Mouse (Mus musculus) neural tube, embryonic 11.5 days (tissue): ENCODE measurements at regions not wholly inside any gene's neighbourhood (a gene's known extent, or its start where the extent isn't known, plus 50 kb on each side); places are given as distances from the start of the nearest gene placed in this dataset.

Experiments
- ATAC-seq: fragments of 200-750 bp; cut with Nextera tagmentation; 2 replicates; pipeline ENCODE4 v1.8.0; 2017; ENCODE audit warnings: moderate number of reproducible peaks, mild to moderate bottlenecking, moderate TSS enrichment, moderate library complexity; ENCODE audit not compliant: insufficient read depth, low FRiP score, low TSS enrichment
- DNase-seq: peaks from one replicate; pipeline ENCODE4 v3.0.0-alpha.2; 2015; ENCODE audit warnings: low spot score
- H3K27ac ChIP-seq: fragments of 300-500 bp; sonication (generic); 2 replicates; pipeline ENCODE4 v1.5.1; 2014; ENCODE audit warnings: low read depth, mild to moderate bottlenecking, low read length
- H3K27me3 ChIP-seq: fragments of 300-500 bp; sonication (generic); 2 replicates; pipeline ENCODE4 v1.6.1; 2014; ENCODE audit warnings: mild to moderate bottlenecking, low read length, mixed read lengths; ENCODE audit not compliant: control insufficient read depth, insufficient read depth
- H3K36me3 ChIP-seq: fragments of 300-500 bp; sonication (generic); 2 replicates; pipeline ENCODE4 v1.6.1; 2014; ENCODE audit warnings: mild to moderate bottlenecking, low read length, moderate library complexity, mixed read lengths; ENCODE audit not compliant: control insufficient read depth, insufficient read depth
- H3K4me1 ChIP-seq: fragments of 300-500 bp; sonication (generic); 2 replicates; pipeline ENCODE4 v1.6.1; 2014; ENCODE audit warnings: low read length, mixed read lengths; ENCODE audit not compliant: control insufficient read depth, insufficient read depth
- H3K4me2 ChIP-seq: fragments of 300-500 bp; sonication (generic); 2 replicates; pipeline ENCODE4 v1.6.1; 2014; ENCODE audit warnings: low read depth, mild to moderate bottlenecking, moderate library complexity
- H3K4me3 ChIP-seq: fragments of 300-500 bp; sonication (generic); 2 replicates; pipeline ENCODE4 v1.5.1; 2014; ENCODE audit warnings: low read depth, low read length
- H3K9ac ChIP-seq: fragments of 300-500 bp; sonication (generic); 2 replicates; pipeline ENCODE4 v1.6.1; 2014; ENCODE audit warnings: mild to moderate bottlenecking, low read length
- H3K9me3 ChIP-seq: fragments of 300-500 bp; sonication (generic); 2 replicates; pipeline ENCODE4 v1.6.1; 2016; ENCODE audit warnings: low read length; ENCODE audit not compliant: control insufficient read depth
- WGBS: fragments of 180-500 bp; shearing (Covaris S2); extraction: QIAGEN DNeasy Blood & Tissue Kit; methylation state at CpG from one replicate; pipeline ENCODE4 v1.1.7; 2014; 5-methylcytosine and 5-hydroxymethylcytosine counted together

GRCm38 (mm10) chr10:91424786-91425185 lies 243.7 kb upstream of the Tmpo start:
- no peak overlapping the region for H3K4me3 ChIP-seq
- no peak overlapping the region for H3K27ac ChIP-seq
- H3K27me3 ChIP-seq, result no peaks in the 10 kb centered on the region
- 78% methylated on average over 5 of the region's 5 CpGs for WGBS
- no peaks in the 10 kb centered on the region for H3K9me3 ChIP-seq
- H3K4me2 ChIP-seq, result no peak overlapping the region
- no peaks in the 10 kb centered on the region for H3K36me3 ChIP-seq
- no peak overlapping the region for H3K9ac ChIP-seq
- DNase-seq, result no peak
- H3K4me1 ChIP-seq, result no peaks in the 10 kb centered on the region
- no peak for ATAC-seq

- H3K4me2 ChIP-seq, result no peak overlapping the region
- ATAC-seq, result no peak
- H3K4me1 ChIP-seq, result no peaks in the 10 kb centered on the region
- H3K36me3 ChIP-seq, result no peaks in the 10 kb centered on the region
- no peaks in the 10 kb centered on the region for H3K27me3 ChIP-seq
- no peak overlapping the region for H3K27ac ChIP-seq
- WGBS, result 80% methylated on average over 3 of the region's 3 CpGs
- H3K9me3 ChIP-seq, result no peaks in the 10 kb centered on the region
- no peak overlapping the region for H3K9ac ChIP-seq
- no peak overlapping the region for H3K4me3 ChIP-seq
- DNase-seq, result no peak
These were observed 206.1 kb upstream of the Tmpo start for GRCm38 (mm10) chr10:91387255-91387654.

- no peak overlapping the region for H3K4me2 ChIP-seq
- DNase-seq (peak; percentile 51), ATAC-seq (no peak)
- H3K4me1 ChIP-seq, result no peaks in the 10 kb centered on the region
- H3K4me3 ChIP-seq, result no peak overlapping the region
- no peaks in the 10 kb centered on the region for H3K9me3 ChIP-seq
- H3K9ac ChIP-seq, result no peak overlapping the region
- no peak overlapping the region for H3K27ac ChIP-seq
- no peaks in the 10 kb centered on the region for H3K27me3 ChIP-seq
- no peaks in the 10 kb centered on the region for H3K36me3 ChIP-seq
- WGBS, result 59% methylated on average over 2 of the region's 2 CpGs
These were observed 203.3 kb upstream of the Tmpo start for GRCm38 (mm10) chr10:91384372-91384771.

- no peaks in the 10 kb centered on the region for H3K4me1 ChIP-seq
- no peaks in the 10 kb centered on the region for H3K36me3 ChIP-seq
- no peak overlapping the region for H3K4me3 ChIP-seq
- H3K4me2 ChIP-seq, result no peak overlapping the region
- H3K9me3 ChIP-seq, result no peaks in the 10 kb centered on the region
- ATAC-seq, result no peak
- WGBS, result 90% methylated on average over 3 of the region's 3 CpGs
- DNase-seq, result no peak
- no peaks in the 10 kb centered on the region for H3K27me3 ChIP-seq
- no peak overlapping the region for H3K9ac ChIP-seq
- no peak overlapping the region for H3K27ac ChIP-seq
These were observed 195.6 kb upstream of the Tmpo start for GRCm38 (mm10) chr10:91376683-91377082.

- H3K4me3 ChIP-seq, result no peak overlapping the region
- WGBS, result 78% methylated on average over 1 of the region's 1 CpGs
- H3K4me2 ChIP-seq, result no peak overlapping the region
- H3K27me3 ChIP-seq, result no peaks in the 10 kb centered on the region
- no peaks in the 10 kb centered on the region for H3K36me3 ChIP-seq
- DNase-seq, result no peak
- ATAC-seq, result no peak
- no peak overlapping the region for H3K9ac ChIP-seq
- no peaks in the 10 kb centered on the region for H3K9me3 ChIP-seq
- no peak overlapping the region for H3K27ac ChIP-seq
- H3K4me1 ChIP-seq, result no peaks in the 10 kb centered on the region
These were observed 186.4 kb upstream of the Tmpo start for GRCm38 (mm10) chr10:91367488-91367887.

GRCm38 (mm10) chr10:91362587-91362986 lies 181.5 kb upstream of the Tmpo start:
- Histone ChIP-seq H3K27ac (no peak overlapping the region), H3K9me3 (no peaks in the 10 kb centered on the region), H3K27me3 (no peaks in the 10 kb centered on the region), H3K4me1 (no peaks in the 10 kb centered on the region), H3K4me2 (no peak overlapping the region), H3K36me3 (no peaks in the 10 kb centered on the region), H3K4me3 (no peak overlapping the region), H3K9ac (no peak overlapping the region)
- 76% methylated on average over 3 of the region's 3 CpGs for WGBS
- no peak for ATAC-seq
- no peak for DNase-seq

- no peak for ATAC-seq
- 89% methylated on average over 2 of the region's 2 CpGs for WGBS
- H3K36me3 ChIP-seq, result no peaks in the 10 kb centered on the region
These were observed 180.5 kb upstream of the Tmpo start for GRCm38 (mm10) chr10:91361621-91362020.

GRCm38 (mm10) chr10:91345465-91345864 lies 164.3 kb upstream of the Tmpo start:
- no peak overlapping the region for H3K9ac ChIP-seq
- DNase-seq, result no peak
- H3K4me1 ChIP-seq, result no peaks in the 10 kb centered on the region
- 83% methylated on average over 5 of the region's 5 CpGs for WGBS
- no peaks in the 10 kb centered on the region for H3K36me3 ChIP-seq
- H3K27ac ChIP-seq, result no peak overlapping the region
- H3K9me3 ChIP-seq, result no peaks in the 10 kb centered on the region
- H3K27me3 ChIP-seq, result no peaks in the 10 kb centered on the region
- ATAC-seq, result no peak
- H3K4me3 ChIP-seq, result no peak overlapping the region
- no peak overlapping the region for H3K4me2 ChIP-seq

More at GRCm38 (mm10) chr10:91361621-91362020, 180.5 kb upstream of the Tmpo start:
- no peak overlapping the region for H3K27ac ChIP-seq
- DNase-seq, result no peak
- no peak overlapping the region for H3K4me3 ChIP-seq
- no peak overlapping the region for H3K4me2 ChIP-seq
- no peaks in the 10 kb centered on the region for H3K27me3 ChIP-seq
- H3K9me3 ChIP-seq, result no peaks in the 10 kb centered on the region
- H3K4me1 ChIP-seq, result no peaks in the 10 kb centered on the region
- no peak overlapping the region for H3K9ac ChIP-seq

- DNase-seq (no peak), ATAC-seq (no peak)
- Histone ChIP-seq H3K27ac (no peak overlapping the region), H3K4me1 (no peaks in the 10 kb centered on the region), H3K4me3 (no peak overlapping the region), H3K4me2 (no peak overlapping the region), H3K9ac (no peak overlapping the region), H3K36me3 (no peaks in the 10 kb centered on the region), H3K27me3 (no peaks in the 10 kb centered on the region), H3K9me3 (no peaks in the 10 kb centered on the region)
- 82% methylated on average over 8 of the region's 8 CpGs for WGBS
These were observed 161.0 kb upstream of the Tmpo start for GRCm38 (mm10) chr10:91342083-91342482.
